Mouse (Mus musculus) common myeloid progenitor, adult 5-6 weeks (primary cell): ENCODE measurements around the gene Gm11146. TPM values are rescaled to one million over a fixed set of nuclear protein-coding genes. Genes with fewer than 3 reads are reported as not detected.

ENCODE experiments used
- ATAC-seq: replicated peaks from 2 replicates; pipeline ENCODE4 v1.8.0; 2016; ENCODE audit warnings: low read depth, mild to moderate bottlenecking, moderate TSS enrichment, inconsistent platforms; ENCODE audit not compliant: poor library complexity, severe bottlenecking
- total RNA-seq: library from RNA; stranded (forward); fragments of 200-1000, 187-1606 nt; gene quantifications from 2 replicates; pipeline ENCODE4 v1.2.3, GENCODE M21; 2017

The Gm11146 gene
- total RNA-seq, result not detected in 2 replicates

- ATAC-seq, result no peak
These were observed at the start of gene Gm11146 for GRCm38 (mm10) chr16:77601994-77602393. Gene Gm11146, minus strand, starts transcription at chr16:77602094.

GRCm38 (mm10) chr16:77650596-77650995 is 48.7 kb upstream of the Gm11146 start:
- ATAC-seq, result no peak

GRCm38 (mm10) chr16:77649006-77649405 is 47.1 kb upstream of the Gm11146 start:
- no peak for ATAC-seq

- no peak for ATAC-seq
These were observed 46.3 kb upstream of the Gm11146 start for GRCm38 (mm10) chr16:77648181-77648580.

GRCm38 (mm10) chr16:77646146-77646545 is 44.3 kb upstream of the Gm11146 start:
- ATAC-seq, result no peak

- ATAC-seq, result no peak
These were observed 43.1 kb upstream of the Gm11146 start for GRCm38 (mm10) chr16:77644976-77645375.

- ATAC-seq, result peak; percentile 90
These were observed 42.2 kb upstream of the Gm11146 start for GRCm38 (mm10) chr16:77643871-77644720.

- ATAC-seq, result peak; percentile 17; the same call in 1 of the 2 replicates
These were observed 41.4 kb upstream of the Gm11146 start for GRCm38 (mm10) chr16:77643036-77643870.

- no peak for ATAC-seq
These were observed 34.6 kb upstream of the Gm11146 start for GRCm38 (mm10) chr16:77636497-77636896.

GRCm38 (mm10) chr16:77632315-77632881 is 30.5 kb upstream of the Gm11146 start:
- ATAC-seq, result no peak

- ATAC-seq, result no peak
These were observed 20.8 kb upstream of the Gm11146 start for GRCm38 (mm10) chr16:77622681-77623080.

GRCm38 (mm10) chr16:77602581-77602980 is 687 bp upstream of the Gm11146 start:
- ATAC-seq, result no peak

GRCm38 (mm10) chr16:77598787-77599186 is 3.1 kb downstream of the Gm11146 start:
- no peak for ATAC-seq

GRCm38 (mm10) chr16:77596556-77596955 is 5.3 kb downstream of the Gm11146 start:
- no peak for ATAC-seq

GRCm38 (mm10) chr16:77595661-77596060 is 6.2 kb downstream of the Gm11146 start:
- ATAC-seq, result no peak

- ATAC-seq, result no peak
These were observed 7.3 kb downstream of the Gm11146 start for GRCm38 (mm10) chr16:77594553-77594952.

GRCm38 (mm10) chr16:77593828-77594421 is 8.0 kb downstream of the Gm11146 start:
- ATAC-seq, result no peak

GRCm38 (mm10) chr16:77592986-77593385 is 8.9 kb downstream of the Gm11146 start:
- ATAC-seq, result no peak

GRCm38 (mm10) chr16:77573036-77573435 is 28.9 kb downstream of the Gm11146 start:
- ATAC-seq, result 0 out of 2 replicates have a peak, but pooled peaks have one; percentile 39

GRCm38 (mm10) chr16:77569457-77569856 is 32.4 kb downstream of the Gm11146 start:
- no peak for ATAC-seq
